ENCODE assay signal across 8 mouse cellular contexts in genomic region chr8:83972150-83973120, GRCm38 (mm10). TPM values are rescaled to one million over a fixed set of nuclear protein-coding genes. Genes with fewer than 3 reads are reported as not detected.
DNase-seq lines count a peak whose midpoint lies in the region; ATAC-seq and TF ChIP-seq lines count a peak whose summit lies in the region.

Gene Prkaca (plus strand): TSS chr8:83972993.

- ATAC-seq in forebrain, embryonic 15.5 days (replicated peaks): peak; percentile 100
- peak; percentile 96 for ATAC-seq in neutrophil, adult 5-6 weeks (ENCODE audit: extremely low read depth, insufficient number of reproducible peaks, low FRiP score, poor library complexity, severe bottlenecking)

- H3K4me1 ChIP-seq in ES-E14 (ENCODE audit: control insufficient read depth in 2 of 2, insufficient read depth in 2 of 2, low read length in 2 of 2, poor library complexity in 1 of 2): peaks cover 2 to 10% of the 10 kb centered on the region in 2 experiments; a peak in 1 of 4 replicates
- peaks cover 28% of the 10 kb centered on the region for H3K4me1 ChIP-seq in forebrain, embryonic 15.5 days
- peaks cover 14% of the 10 kb centered on the region for H3K4me1 ChIP-seq in lung, adult 2 months (ENCODE audit: control insufficient read depth, insufficient read depth, low read length)

- intact Hi-C loops in heart, postnatal 25 days (cut with DNase I): no loop called here

- peak; percentile 50; the same call in 1 of the 2 replicates for TF ChIP-seq POLR2A in lung, adult 2 months (IDR thresholded peaks at IDR 0.05; ENCODE audit: borderline replicate concordance, extremely low read depth, low read depth, low read length)

- H3K4me2 ChIP-seq in forebrain, embryonic 15.5 days (replicated peaks): peak within 1 kb of the TSS; percentile 96

- peak within 1 kb of the TSS; percentile 88 to 94 for H3K4me3 ChIP-seq in ES-E14 (ENCODE audit: insufficient read depth in 1 of 2, low read depth in 1 of 2, low read length in 2 of 2, poor library complexity in 1 of 2, severe bottlenecking in 1 of 2)
- peak within 1 kb of the TSS; percentile 90 for H3K4me3 ChIP-seq in forebrain, embryonic 15.5 days
- peak within 1 kb of the TSS; percentile 93 for H3K4me3 ChIP-seq in lung, adult 2 months (replicated peaks; ENCODE audit: extremely low read depth, low read depth, low read length)

- peak within 1 kb of the TSS; percentile 77 for H3K9ac ChIP-seq in ES-E14 (ENCODE audit: insufficient read depth, low read depth, low read length, poor library complexity, severe bottlenecking)
- H3K9ac ChIP-seq in forebrain, embryonic 15.5 days (replicated peaks): peak within 1 kb of the TSS; percentile 89

- peak; percentile 97 for DNase-seq in ES-E14 (ENCODE audit: low read depth, low spot score)
- peak; percentile 100 for DNase-seq in cerebellum, adult 11-12 months
- peak; percentile 99 for DNase-seq in heart, postnatal 25 days (ENCODE audit: low spot score)
- DNase-seq in layer of hippocampus, adult 18-20 months (ENCODE audit: low spot score in 2 of 2): peak; percentile 99
- DNase-seq in lung, adult 2 months: peak; percentile 93
- DNase-seq in thymus, adult 18-20 months: peak; percentile 99

- H3K27ac ChIP-seq in ES-E14 (ENCODE audit: insufficient read depth, low read depth, low read length, poor library complexity, severe bottlenecking): no peak within 1 kb of the TSS
- H3K27ac ChIP-seq in forebrain, embryonic 15.5 days (replicated peaks): peak within 1 kb of the TSS; percentile 81

- in situ Hi-C loops in ES-E14 (cut with MboI; ENCODE audit: low sequenced_read_pairs in 2 of 2, unreplicated experiment in 2 of 2): no loop called here

- under 1% methylated on average over 71 of the region's 94 CpGs for WGBS in forebrain, embryonic 15.5 days
- under 1% methylated on average over 80 of the region's 94 CpGs for WGBS in lung, adult 2 months

- H3K27me3 ChIP-seq in forebrain, embryonic 15.5 days: no peaks in the 10 kb centered on the region

- peaks cover 15% of the 10 kb centered on the region for H3K36me3 ChIP-seq in ES-E14 (ENCODE audit: control insufficient read depth, insufficient read depth, low read length, poor library complexity, severe bottlenecking)
- H3K36me3 ChIP-seq in forebrain, embryonic 15.5 days: peaks cover 6% of the 10 kb centered on the region; the same call in 1 of the 2 replicates

- TF ChIP-seq CTCF in lung, adult 2 months (IDR thresholded peaks at IDR 0.05; ENCODE audit: insufficient read depth, low read length): no peak

- no peaks in the 10 kb centered on the region for H3K9me3 ChIP-seq in ES-E14 (ENCODE audit: control insufficient read depth, insufficient read depth, low read depth, low read length)
- no peaks in the 10 kb centered on the region for H3K9me3 ChIP-seq in forebrain, embryonic 15.5 days

TF ChIP-seq in ES-E14, 5 proteins besides CTCF, POLR2A, EP300 and RAD21:
- TF ChIP-seq ZNF384 (IDR thresholded peaks at IDR 0.05; ENCODE audit: low read depth, low read length) (no peak), CHD2 (IDR thresholded peaks at IDR 0.05; ENCODE audit: low read depth, low read length) (peak; percentile 95)

RNA-seq across cellular contexts. Expression of gene Prkaca, which starts in this region (rescaled TPM):
- 19.4 and 31.4 TPM in 2 replicates for total RNA-seq in ES-E14 (2012; rRNA removed)
- 169 and 178 TPM in 2 replicates for polyA plus RNA-seq in forebrain, embryonic 15.5 days (2015; fragmentation: Nextera tagmentation; extraction: Ambion mirVana)
- total RNA-seq in heart, postnatal 25 days (2021): 100 to 1,000 TPM; 353 to 360 TPM
- total RNA-seq in layer of hippocampus, adult 18-20 months (2021): 100 to 1,000 TPM; 274 to 277 TPM
- polyA plus RNA-seq in lung, adult 2 months (2012; rRNA removed): 57.0 and 79.9 TPM in 2 replicates
- total RNA-seq in neutrophil, adult 5-6 weeks (2017): 13.4 and 17.1 TPM in 2 replicates
